ENCODE assay signal across 8 mouse cellular contexts in the genomic region with DNA sequence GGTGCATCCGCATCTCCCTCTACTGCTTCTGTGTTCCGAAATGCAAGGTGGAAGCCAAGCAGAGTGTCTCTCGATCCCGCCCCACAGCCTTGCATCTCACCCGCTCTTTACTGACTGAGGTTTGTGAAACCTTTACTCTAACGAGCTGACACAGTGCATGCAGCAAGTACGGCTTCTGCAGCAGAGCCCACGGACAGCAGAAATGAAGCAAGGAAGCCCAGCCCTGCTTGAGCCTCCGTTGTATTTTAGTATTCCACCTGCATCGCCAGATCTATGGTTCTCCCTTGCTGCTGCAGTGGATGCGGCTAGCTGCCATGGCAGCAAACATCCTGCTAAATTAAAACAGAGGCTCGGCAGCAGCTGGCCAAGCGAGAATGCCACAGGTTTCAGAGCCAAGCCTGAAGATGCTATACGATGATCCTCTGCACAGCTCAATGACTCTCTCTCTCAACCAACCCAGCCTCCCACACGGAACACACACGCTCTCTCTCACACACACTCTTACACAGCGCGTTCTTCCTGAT.
DNase-seq lines count a peak whose midpoint lies in the region; ATAC-seq and TF ChIP-seq lines count a peak whose summit lies in the region.

No protein-coding gene starts in this region.

- TF ChIP-seq POLR2A in thymus, adult 2 months (IDR thresholded peaks at IDR 0.05; ENCODE audit: control insufficient read depth, extremely low read depth, insufficient read depth, low read length, poor library complexity), result no peak

- TF ChIP-seq CTCF in thymus, adult 2 months (IDR thresholded peaks at IDR 0.05; ENCODE audit: borderline replicate concordance, control insufficient read depth, extremely low read depth, insufficient read depth, low read length, poor library complexity), result no peak

- H3K27ac ChIP-seq in heart, embryonic 14.5 days (replicated peaks in 1 of 2; ENCODE audit: control insufficient read depth in 1 of 2, insufficient read depth in 1 of 2, low read depth in 2 of 2, low read length in 2 of 2), result no peak overlapping the region
- H3K27ac ChIP-seq in hindbrain, embryonic 16.5 days (ENCODE audit: low read depth, low read length), result peak overlapping the region; percentile 72
- peak overlapping the region; percentile 56; the same call in 1 of the 2 replicates for H3K27ac ChIP-seq in midbrain, embryonic 12.5 days (replicated peaks)
- H3K27ac ChIP-seq in thymus, adult 2 months (ENCODE audit: control insufficient read depth, insufficient read depth, low read length), result no peak overlapping the region

- WGBS in heart, embryonic 14.5 days, result 36% methylated on average over 18 of the region's 18 CpGs
- whole genome bisulfite sequencing in hindbrain, embryonic 16.5 days, result 12% methylated on average over 18 of the region's 18 CpGs
- 10% methylated on average over 18 of the region's 18 CpGs for WGBS in midbrain, embryonic 12.5 days
- 52% methylated on average over 18 of the region's 18 CpGs for WGBS in thymus, adult 2 months

- H3K27me3 ChIP-seq in heart, embryonic 14.5 days (ENCODE audit: control insufficient read depth, insufficient read depth, low read length), result no peaks in the 10 kb centered on the region
- H3K27me3 ChIP-seq in hindbrain, embryonic 16.5 days (replicated peaks; ENCODE audit: control insufficient read depth, insufficient read depth, low read length), result no peaks in the 10 kb centered on the region
- H3K27me3 ChIP-seq in midbrain, embryonic 12.5 days, result peaks cover 8% of the 10 kb centered on the region
- no peaks in the 10 kb centered on the region for H3K27me3 ChIP-seq in thymus, adult 2 months (ENCODE audit: control insufficient read depth, insufficient read depth, low read length)

- H3K9ac ChIP-seq in heart, embryonic 14.5 days (ENCODE audit: low read length), result no peak overlapping the region
- H3K9ac ChIP-seq in hindbrain, embryonic 16.5 days (ENCODE audit: low read depth, low read length), result peak overlapping the region; percentile 49
- peak overlapping the region; percentile 11 for H3K9ac ChIP-seq in midbrain, embryonic 12.5 days (replicated peaks)

- H3K4me1 ChIP-seq in heart, embryonic 14.5 days (ENCODE audit: control insufficient read depth in 2 of 2, insufficient read depth in 2 of 2, low read length in 2 of 2), result no peaks in the 10 kb centered on the region
- H3K4me1 ChIP-seq in hindbrain, embryonic 16.5 days (ENCODE audit: control insufficient read depth, insufficient read depth, low read depth, low read length), result peaks cover 3% of the 10 kb centered on the region
- H3K4me1 ChIP-seq in midbrain, embryonic 12.5 days, result peaks cover 10% of the 10 kb centered on the region
- H3K4me1 ChIP-seq in thymus, adult 2 months (replicated peaks; ENCODE audit: control insufficient read depth, insufficient read depth, low read length), result no peaks in the 10 kb centered on the region

- no peak for DNase-seq in heart, adult 9 months (ENCODE audit: low spot score in 2 of 2)
- DNase-seq in embryo, embryonic 10.5 days (ENCODE audit: low spot score), result peak; percentile 44
- DNase-seq in thymus, adult 2 months, result no peak
- no peak for DNase-seq in heart, adult 11 months
- no peak for DNase-seq in adrenal gland, adult 2 months

- ATAC-seq in heart, embryonic 14.5 days (ENCODE audit: insufficient number of reproducible peaks, insufficient read depth, low FRiP score, low read depth), result no peak
- peak; percentile 90 for ATAC-seq in hindbrain, embryonic 16.5 days
- ATAC-seq in midbrain, embryonic 12.5 days (ENCODE audit: low FRiP score, low read depth), result peak; percentile 83

- H3K36me3 ChIP-seq in heart, embryonic 14.5 days (ENCODE audit: control insufficient read depth, insufficient read depth, low read length), result no peaks in the 10 kb centered on the region
- no peaks in the 10 kb centered on the region for H3K36me3 ChIP-seq in hindbrain, embryonic 16.5 days (ENCODE audit: control insufficient read depth, insufficient read depth, low read length)
- no peaks in the 10 kb centered on the region for H3K36me3 ChIP-seq in midbrain, embryonic 12.5 days
- H3K36me3 ChIP-seq in thymus, adult 2 months (ENCODE audit: control insufficient read depth, insufficient read depth, low read length), result no peaks in the 10 kb centered on the region

- peak overlapping the region; percentile 40 for H3K4me2 ChIP-seq in heart, embryonic 14.5 days (ENCODE audit: low read length)
- H3K4me2 ChIP-seq in hindbrain, embryonic 16.5 days (ENCODE audit: low read length), result peak overlapping the region; percentile 56
- peak overlapping the region; percentile 57 for H3K4me2 ChIP-seq in midbrain, embryonic 12.5 days (replicated peaks)

- no peak overlapping the region for H3K4me3 ChIP-seq in heart, embryonic 14.5 days (ENCODE audit: control insufficient read depth in 1 of 2, insufficient read depth in 1 of 2, low read depth in 1 of 2, low read length in 2 of 2)
- peak overlapping the region; percentile 37 for H3K4me3 ChIP-seq in hindbrain, embryonic 16.5 days (ENCODE audit: low read length)
- H3K4me3 ChIP-seq in midbrain, embryonic 12.5 days, result peak overlapping the region; percentile 38
- H3K4me3 ChIP-seq in thymus, adult 2 months (ENCODE audit: control insufficient read depth, insufficient read depth, low read length), result no peak overlapping the region

- no peaks in the 10 kb centered on the region for H3K9me3 ChIP-seq in heart, embryonic 14.5 days (ENCODE audit: control insufficient read depth, low read length)
- no peaks in the 10 kb centered on the region for H3K9me3 ChIP-seq in hindbrain, embryonic 16.5 days (ENCODE audit: control insufficient read depth, low read length)
- no peaks in the 10 kb centered on the region for H3K9me3 ChIP-seq in midbrain, embryonic 12.5 days

Comparison
In these comparisons a context has a peak if more than half of its experiments do, and no peak if none do; other contexts are left out.
1. H3K27ac ChIP-seq: peak in hindbrain, embryonic 16.5 days (single experiment) and midbrain, embryonic 12.5 days (single experiment); none in heart, embryonic 14.5 days (0 of 2) and thymus, adult 2 months (single experiment).
2. H3K4me3 ChIP-seq: peak in hindbrain, embryonic 16.5 days (single experiment) and midbrain, embryonic 12.5 days (single experiment); none in heart, embryonic 14.5 days (0 of 2) and thymus, adult 2 months (single experiment).
3. Peak in every context shown above with its lines, with median percentiles within 50 percentile points of each other: H3K4me2 ChIP-seq.